Mouse (Mus musculus): ENCODE measurements at regions not wholly inside any gene's neighbourhood (a gene's known extent, or its start where the extent isn't known, plus 50 kb on each side); places are given as distances from the start of the nearest gene placed in this dataset.

GRCm38 (mm10) chr11:19203518-19203900, 184.7 kb upstream of the Meis1 start:
- peaks cover 14% of the 10 kb centered on the region; the same call in 1 of the 2 replicates for H3K4me1 ChIP-seq
- WGBS: 74% methylated on average over 4 of the region's 4 CpGs
- H3K9me3 ChIP-seq (replicated peaks): no peaks in the 10 kb centered on the region
- no peak overlapping the region for H3K4me2 ChIP-seq
- H3K27ac ChIP-seq: no peak overlapping the region
- no peak overlapping the region for H3K4me3 ChIP-seq (replicated peaks)
- no peaks in the 10 kb centered on the region for H3K27me3 ChIP-seq
- H3K9ac ChIP-seq: no peak overlapping the region
- ATAC-seq (replicated peaks; ENCODE audit: low FRiP score): no peak
- H3K36me3 ChIP-seq: no peaks in the 10 kb centered on the region

DNA sequence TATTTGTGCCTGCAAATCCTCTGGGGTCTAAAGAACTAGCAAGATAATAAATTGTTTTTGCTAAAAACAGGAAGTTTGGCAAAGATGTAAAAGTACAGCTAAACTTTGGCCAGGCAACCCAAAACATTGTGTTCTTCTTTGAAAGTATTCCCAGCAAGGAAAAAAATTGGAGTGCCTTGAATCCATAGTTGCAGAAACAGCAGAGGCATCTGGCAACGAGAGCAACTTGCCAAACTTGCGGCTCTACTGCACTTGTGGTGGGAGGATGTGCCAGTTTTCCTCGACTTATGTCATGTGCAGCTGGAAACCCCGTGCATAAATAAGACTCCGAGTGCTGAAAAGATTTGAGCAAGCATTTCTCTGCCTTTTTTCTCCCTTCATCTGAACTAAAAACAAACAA, 185.2 kb upstream of the Meis1 start:
- H3K27ac ChIP-seq: no peak overlapping the region
- no peak for ATAC-seq (replicated peaks; ENCODE audit: low FRiP score)

DNA sequence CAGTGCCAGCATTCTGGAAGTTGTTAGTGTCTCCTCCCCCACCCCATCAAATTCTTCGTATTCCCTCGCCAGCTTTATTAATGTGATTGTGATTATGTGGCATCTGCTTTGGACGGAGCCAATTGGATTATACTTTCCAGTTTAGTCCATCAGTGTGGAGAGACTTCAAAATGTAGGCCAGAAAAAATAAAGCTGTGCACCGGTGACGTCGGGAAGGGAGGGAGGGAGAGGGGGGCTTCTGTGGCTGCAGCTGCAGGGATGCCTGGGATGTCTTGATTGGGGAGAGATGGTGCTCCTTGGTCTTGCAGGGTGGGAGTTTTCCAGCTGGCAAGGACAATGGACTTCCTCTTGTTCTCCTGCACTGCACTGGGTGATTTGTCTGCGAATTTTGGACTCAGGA, 185.7 kb upstream of the Meis1 start:
- 0 out of 2 replicates have a peak overlapping the region, but pooled peaks have one; percentile 16 for H3K4me2 ChIP-seq
- peak overlapping the region; percentile 0; the same call in 1 of the 2 replicates for H3K27ac ChIP-seq
- no peaks in the 10 kb centered on the region for H3K27me3 ChIP-seq
- no peaks in the 10 kb centered on the region for H3K9me3 ChIP-seq (replicated peaks)
- no peaks in the 10 kb centered on the region for H3K36me3 ChIP-seq
- ATAC-seq (replicated peaks; ENCODE audit: low FRiP score): no peak
- no peak overlapping the region for H3K4me3 ChIP-seq (replicated peaks)
- peaks cover 14% of the 10 kb centered on the region; the same call in 1 of the 2 replicates for H3K4me1 ChIP-seq
- H3K9ac ChIP-seq: no peak overlapping the region
- WGBS: 49% methylated on average over 7 of the region's 7 CpGs

More for the DNA sequence above, 185.2 kb upstream of the Meis1 start:
- no peaks in the 10 kb centered on the region for H3K36me3 ChIP-seq
- H3K27me3 ChIP-seq: no peaks in the 10 kb centered on the region
- peaks cover 14% of the 10 kb centered on the region; the same call in 1 of the 2 replicates for H3K4me1 ChIP-seq
- no peak overlapping the region for H3K9ac ChIP-seq
- H3K4me2 ChIP-seq: 0 out of 2 replicates have a peak overlapping the region, but pooled peaks have one; percentile 16
- WGBS: 32% methylated on average over 5 of the region's 5 CpGs
- no peak overlapping the region for H3K4me3 ChIP-seq (replicated peaks)
- no peaks in the 10 kb centered on the region for H3K9me3 ChIP-seq (replicated peaks)

DNA sequence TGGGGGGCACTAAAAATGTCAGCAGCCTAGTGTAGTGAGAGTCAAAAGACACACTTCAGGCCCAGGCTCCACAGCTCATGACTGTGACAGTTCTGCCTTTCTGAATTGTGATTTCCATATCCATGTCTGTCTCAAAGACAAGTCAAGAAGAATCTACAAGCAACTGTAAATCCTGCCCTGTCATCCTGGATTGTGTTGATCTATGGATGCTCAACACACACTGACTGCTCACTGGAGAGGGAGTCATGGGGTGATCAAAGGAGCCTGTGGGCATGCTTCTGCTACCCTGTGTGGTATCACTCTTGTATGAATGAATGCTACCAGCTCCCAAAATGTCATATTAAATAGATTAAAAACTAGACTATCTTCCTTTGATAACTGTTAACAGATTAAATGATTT, 186.4 kb upstream of the Meis1 start:
- ATAC-seq (replicated peaks; ENCODE audit: low FRiP score): no peak
- H3K4me3 ChIP-seq (replicated peaks): no peak overlapping the region
- H3K27ac ChIP-seq: no peak overlapping the region; the same call in 1 of the 2 replicates
- no peaks in the 10 kb centered on the region for H3K27me3 ChIP-seq
- H3K9ac ChIP-seq: no peak overlapping the region
- peaks cover 14% of the 10 kb centered on the region; the same call in 1 of the 2 replicates for H3K4me1 ChIP-seq
- no peaks in the 10 kb centered on the region for H3K36me3 ChIP-seq
- no peak overlapping the region for H3K4me2 ChIP-seq
- no peaks in the 10 kb centered on the region for H3K9me3 ChIP-seq (replicated peaks)

- Histone ChIP-seq H3K4me2 (no peak overlapping the region), H3K27ac (no peak overlapping the region), H3K27me3 (0 out of 2 replicates have a peak, but pooled peaks cover 3% of the 10 kb centered on the region), H3K4me3 (replicated peaks) (no peak overlapping the region), H3K36me3 (no peaks in the 10 kb centered on the region), H3K4me1 (no peaks in the 10 kb centered on the region), H3K9ac (no peak overlapping the region), H3K9me3 (replicated peaks) (no peaks in the 10 kb centered on the region)
- ATAC-seq (replicated peaks; ENCODE audit: low FRiP score): no peak
- 78% methylated on average over 3 of the region's 3 CpGs for WGBS
Measured at GRCm38 (mm10) chr11:19219476-19219875, 200.7 kb upstream of the Meis1 start.

GRCm38 (mm10) chr11:19221442-19221841, 202.7 kb upstream of the Meis1 start:
- Histone ChIP-seq H3K4me1 (no peaks in the 10 kb centered on the region), H3K9me3 (replicated peaks) (no peaks in the 10 kb centered on the region), H3K27ac (no peak overlapping the region), H3K36me3 (no peaks in the 10 kb centered on the region), H3K4me3 (replicated peaks) (no peak overlapping the region), H3K9ac (no peak overlapping the region), H3K27me3 (0 out of 2 replicates have a peak, but pooled peaks cover 6% of the 10 kb centered on the region), H3K4me2 (no peak overlapping the region)
- WGBS: 60% methylated on average over 1 of the region's 1 CpGs
- no peak for ATAC-seq (replicated peaks; ENCODE audit: low FRiP score)

- no peak overlapping the region for H3K9ac ChIP-seq
- WGBS: 73% methylated on average over 2 of the region's 2 CpGs
- no peaks in the 10 kb centered on the region for H3K4me1 ChIP-seq
- no peaks in the 10 kb centered on the region for H3K9me3 ChIP-seq (replicated peaks)
- no peak overlapping the region for H3K4me3 ChIP-seq (replicated peaks)
- no peak overlapping the region for H3K4me2 ChIP-seq
- no peaks in the 10 kb centered on the region for H3K36me3 ChIP-seq
- H3K27ac ChIP-seq: no peak overlapping the region
- H3K27me3 ChIP-seq: 0 out of 2 replicates have a peak, but pooled peaks cover 6% of the 10 kb centered on the region
- no peak for ATAC-seq (replicated peaks; ENCODE audit: low FRiP score)
Measured at GRCm38 (mm10) chr11:19226756-19227155, 208.0 kb upstream of the Meis1 start.

- Histone ChIP-seq H3K4me1 (no peaks in the 10 kb centered on the region), H3K9me3 (replicated peaks) (no peaks in the 10 kb centered on the region), H3K9ac (no peak overlapping the region), H3K4me2 (no peak overlapping the region), H3K4me3 (replicated peaks) (no peak overlapping the region), H3K27me3 (0 out of 2 replicates have a peak, but pooled peaks cover 6% of the 10 kb centered on the region), H3K27ac (no peak overlapping the region), H3K36me3 (no peaks in the 10 kb centered on the region)
- whole genome bisulfite sequencing: 64% methylated on average over 4 of the region's 4 CpGs
- ATAC-seq (replicated peaks; ENCODE audit: low FRiP score): no peak
Measured at GRCm38 (mm10) chr11:19227716-19228115, 208.9 kb upstream of the Meis1 start.

GRCm38 (mm10) chr11:19246390-19247114, 227.8 kb upstream of the Meis1 start:
- Histone ChIP-seq H3K27ac (no peak overlapping the region), H3K4me2 (no peak overlapping the region), H3K4me1 (no peaks in the 10 kb centered on the region), H3K4me3 (replicated peaks) (no peak overlapping the region), H3K9me3 (replicated peaks) (no peaks in the 10 kb centered on the region), H3K9ac (no peak overlapping the region), H3K36me3 (no peaks in the 10 kb centered on the region), H3K27me3 (no peaks in the 10 kb centered on the region)
- ATAC-seq (replicated peaks; ENCODE audit: low FRiP score): no peak
- 78% methylated on average over 11 of the region's 11 CpGs for WGBS

DNA sequence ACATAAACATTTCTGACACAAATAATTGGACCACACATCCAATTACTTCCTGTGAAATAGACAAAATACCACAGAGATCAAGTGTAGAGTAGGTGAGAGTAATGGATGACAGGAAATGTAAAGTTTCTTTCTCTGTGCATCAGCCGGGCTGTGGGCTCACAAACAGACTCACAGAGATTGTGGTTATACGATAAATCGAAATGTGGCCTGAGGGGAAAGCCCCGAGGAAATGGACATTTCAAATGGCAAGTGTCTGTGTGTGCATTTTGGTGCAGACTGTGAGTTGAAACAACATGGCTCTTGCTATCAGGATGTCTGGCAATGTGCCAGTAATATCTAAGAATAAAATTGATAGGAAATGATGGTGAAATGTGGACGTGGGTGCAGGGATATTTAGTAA, 234.8 kb upstream of the Meis1 start:
- 76% methylated on average over 5 of the region's 5 CpGs for WGBS
- Histone ChIP-seq H3K36me3 (no peaks in the 10 kb centered on the region), H3K4me2 (no peak overlapping the region), H3K27ac (no peak overlapping the region), H3K4me3 (replicated peaks) (no peak overlapping the region), H3K27me3 (no peaks in the 10 kb centered on the region), H3K9ac (no peak overlapping the region), H3K4me1 (no peaks in the 10 kb centered on the region), H3K9me3 (replicated peaks) (no peaks in the 10 kb centered on the region)
- ATAC-seq (replicated peaks; ENCODE audit: low FRiP score): no peak

- 60% methylated on average over 4 of the region's 4 CpGs for WGBS
Measured at GRCm38 (mm10) chr11:19254183-19254582, 235.4 kb upstream of the Meis1 start.

GRCm38 (mm10) chr11:19257549-19257948, 238.8 kb upstream of the Meis1 start:
- 74% methylated on average over 4 of the region's 4 CpGs for WGBS
- Histone ChIP-seq H3K36me3 (no peaks in the 10 kb centered on the region), H3K4me3 (replicated peaks) (no peak overlapping the region), H3K4me1 (no peaks in the 10 kb centered on the region), H3K27me3 (no peaks in the 10 kb centered on the region), H3K4me2 (no peak overlapping the region), H3K27ac (no peak overlapping the region), H3K9me3 (replicated peaks) (no peaks in the 10 kb centered on the region), H3K9ac (no peak overlapping the region)
- ATAC-seq (replicated peaks; ENCODE audit: low FRiP score): no peak

More at GRCm38 (mm10) chr11:19254183-19254582, 235.4 kb upstream of the Meis1 start:
- Histone ChIP-seq H3K4me1 (no peaks in the 10 kb centered on the region), H3K9ac (no peak overlapping the region), H3K9me3 (replicated peaks) (no peaks in the 10 kb centered on the region), H3K36me3 (no peaks in the 10 kb centered on the region), H3K27me3 (no peaks in the 10 kb centered on the region), H3K4me3 (replicated peaks) (no peak overlapping the region), H3K4me2 (no peak overlapping the region), H3K27ac (no peak overlapping the region)
- no peak for ATAC-seq (replicated peaks; ENCODE audit: low FRiP score)

DNA sequence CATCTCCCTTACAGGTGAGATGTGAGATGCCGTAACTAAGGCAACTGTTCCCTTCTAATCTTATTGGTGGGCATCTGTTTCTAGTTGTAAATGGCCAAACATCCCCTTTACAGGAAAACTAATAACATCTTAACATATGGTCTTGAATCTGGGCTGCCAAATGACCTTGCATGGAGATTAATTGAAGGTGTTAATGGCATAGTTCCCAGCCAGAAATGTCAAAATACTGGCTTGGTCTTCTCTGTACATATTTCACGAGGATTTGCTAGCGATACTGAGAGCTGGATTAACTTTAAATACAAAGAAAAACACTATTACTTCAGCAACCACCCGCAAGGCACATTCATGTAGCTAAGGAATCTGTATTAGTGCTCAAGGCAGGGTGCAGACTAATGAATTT, 244.0 kb upstream of the Meis1 start:
- WGBS: 84% methylated on average over 4 of the region's 4 CpGs
- Histone ChIP-seq H3K4me3 (replicated peaks) (no peak overlapping the region), H3K4me2 (no peak overlapping the region), H3K9me3 (replicated peaks) (no peaks in the 10 kb centered on the region), H3K9ac (no peak overlapping the region), H3K4me1 (no peaks in the 10 kb centered on the region), H3K36me3 (no peaks in the 10 kb centered on the region), H3K27me3 (no peaks in the 10 kb centered on the region), H3K27ac (no peak overlapping the region)
- ATAC-seq (replicated peaks; ENCODE audit: low FRiP score): no peak
